Mouse (Mus musculus) midbrain, embryonic 13.5 days (tissue): Measurements from ENCODE around the gene Atp6v0a1. TPM values are rescaled to one million over a fixed set of nuclear protein-coding genes. Genes with fewer than 3 reads are reported as not detected.

Source experiments
- ATAC-seq: fragments of 200-750 bp; cut with Nextera tagmentation; 2 replicates; pipeline ENCODE4 v1.8.0; 2017; ENCODE audit warnings: mild to moderate bottlenecking, moderate TSS enrichment, moderate library complexity
- H3K27ac ChIP-seq: fragments of 300-500 bp; sonication (generic); 2 replicates; pipeline ENCODE4 v1.5.1; 2015; ENCODE audit warnings: inconsistent platforms, mild to moderate bottlenecking, moderate library complexity
- H3K27me3 ChIP-seq: fragments of 300-500 bp; sonication (generic); 2 replicates; pipeline ENCODE4 v1.6.1; 2015; ENCODE audit warnings: mild to moderate bottlenecking, inconsistent platforms
- H3K36me3 ChIP-seq: fragments of 300-500 bp; sonication (generic); 2 replicates; pipeline ENCODE4 v1.6.1; 2015; ENCODE audit warnings: mild to moderate bottlenecking, inconsistent platforms
- H3K4me1 ChIP-seq: fragments of 300-500 bp; sonication (generic); replicated peaks from 2 replicates; pipeline ENCODE4 v1.6.1; 2015; ENCODE audit warnings: inconsistent platforms
- H3K4me2 ChIP-seq: fragments of 300-500 bp; sonication (generic); replicated peaks from 2 replicates; pipeline ENCODE4 v1.6.1; 2015; ENCODE audit warnings: moderate library complexity, mild to moderate bottlenecking, inconsistent platforms
- H3K4me3 ChIP-seq: fragments of 300-500 bp; sonication (generic); replicated peaks from 2 replicates; pipeline ENCODE4 v1.5.1; 2015; ENCODE audit warnings: mild to moderate bottlenecking, inconsistent platforms
- H3K9ac ChIP-seq: fragments of 300-500 bp; sonication (generic); replicated peaks from 2 replicates; pipeline ENCODE4 v1.6.1; 2015; ENCODE audit warnings: mild to moderate bottlenecking, inconsistent platforms
- H3K9me3 ChIP-seq: fragments of 300-500 bp; sonication (generic); 2 replicates; pipeline ENCODE4 v1.6.1; 2016; ENCODE audit warnings: mild to moderate bottlenecking, inconsistent platforms
- WGBS: fragments of 180-500 bp; shearing (Covaris S2); methylation state at CpG from one replicate; pipeline ENCODE4 v1.1.7; 2015; 5-methylcytosine and 5-hydroxymethylcytosine counted together
- polyA plus RNA-seq: library from polyadenylated mRNA; unstranded; fragments of >200 nt; fragmentation: Nextera tagmentation; extraction: Ambion mirVana; gene quantifications from 2 replicates; pipeline ENCODE4 v1.2.1, GENCODE M21; 2015

Atp6v0a1 gene
- polyA plus RNA-seq, 1 experiment from 2014 or later: 90.8 TPM

DNA sequence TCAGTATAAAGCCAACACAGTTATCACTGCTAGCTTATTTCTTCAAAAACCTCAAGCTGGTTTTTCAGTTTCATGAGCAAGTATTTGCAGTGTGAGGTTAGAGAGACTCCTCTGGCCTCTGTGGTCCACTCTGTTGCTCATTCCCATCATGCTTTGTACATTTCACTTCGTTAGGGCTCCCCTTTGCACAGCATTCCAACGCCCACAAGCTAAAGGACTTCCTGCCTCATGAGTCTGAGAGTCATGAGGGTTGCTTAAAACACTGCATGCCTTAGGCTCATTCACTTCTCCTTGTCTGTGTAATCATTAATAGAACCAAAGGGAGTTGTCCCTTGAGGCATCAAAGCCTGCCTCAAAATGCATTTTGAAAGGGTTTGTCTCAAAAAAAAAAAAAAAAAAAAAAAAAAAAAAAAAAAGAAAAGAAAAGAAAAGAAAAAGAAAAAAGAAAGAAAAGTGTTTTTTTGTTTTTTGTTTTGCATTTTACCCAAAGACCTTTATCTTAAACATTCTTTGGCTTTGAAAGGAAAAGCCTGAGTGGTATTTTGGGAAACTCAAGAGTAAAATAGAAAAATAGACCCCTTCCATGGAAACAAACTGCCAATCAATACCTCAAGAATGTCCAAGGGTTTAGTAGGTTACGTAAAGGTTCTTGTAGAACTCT lies 6.1 kb upstream of the Atp6v0a1 start:
- ATAC-seq: no peak
- no peak overlapping the region for H3K27ac ChIP-seq
- whole genome bisulfite sequencing: 51% methylated on average over 3 of the region's 3 CpGs
- peaks cover 2% of the 10 kb centered on the region; the same call in 1 of the 2 replicates for H3K4me1 ChIP-seq
- H3K27me3 ChIP-seq: peaks cover 10% of the 10 kb centered on the region; the same call in 1 of the 2 replicates
- no peaks in the 10 kb centered on the region for H3K36me3 ChIP-seq
- H3K9ac ChIP-seq: no peak overlapping the region
- H3K4me3 ChIP-seq: no peak overlapping the region
- H3K4me2 ChIP-seq: no peak overlapping the region
- no peaks in the 10 kb centered on the region for H3K9me3 ChIP-seq

- H3K9me3 ChIP-seq: no peaks in the 10 kb centered on the region
- no peak for ATAC-seq
- H3K36me3 ChIP-seq: peaks cover 8% of the 10 kb centered on the region
- H3K27me3 ChIP-seq: peaks cover 5% of the 10 kb centered on the region; the same call in 1 of the 2 replicates
- H3K9ac ChIP-seq: peak overlapping the region; percentile 45
- WGBS: 58% methylated on average over 14 of the region's 14 CpGs
- H3K4me2 ChIP-seq: peak overlapping the region; percentile 63
- peak overlapping the region; percentile 88 for H3K27ac ChIP-seq
- peak overlapping the region; percentile 66 for H3K4me3 ChIP-seq
- H3K4me1 ChIP-seq: peaks cover 37% of the 10 kb centered on the region
Observed at GRCm38 (mm10) chr11:101008206-101009045, 826 bp upstream of the Atp6v0a1 start.

DNA sequence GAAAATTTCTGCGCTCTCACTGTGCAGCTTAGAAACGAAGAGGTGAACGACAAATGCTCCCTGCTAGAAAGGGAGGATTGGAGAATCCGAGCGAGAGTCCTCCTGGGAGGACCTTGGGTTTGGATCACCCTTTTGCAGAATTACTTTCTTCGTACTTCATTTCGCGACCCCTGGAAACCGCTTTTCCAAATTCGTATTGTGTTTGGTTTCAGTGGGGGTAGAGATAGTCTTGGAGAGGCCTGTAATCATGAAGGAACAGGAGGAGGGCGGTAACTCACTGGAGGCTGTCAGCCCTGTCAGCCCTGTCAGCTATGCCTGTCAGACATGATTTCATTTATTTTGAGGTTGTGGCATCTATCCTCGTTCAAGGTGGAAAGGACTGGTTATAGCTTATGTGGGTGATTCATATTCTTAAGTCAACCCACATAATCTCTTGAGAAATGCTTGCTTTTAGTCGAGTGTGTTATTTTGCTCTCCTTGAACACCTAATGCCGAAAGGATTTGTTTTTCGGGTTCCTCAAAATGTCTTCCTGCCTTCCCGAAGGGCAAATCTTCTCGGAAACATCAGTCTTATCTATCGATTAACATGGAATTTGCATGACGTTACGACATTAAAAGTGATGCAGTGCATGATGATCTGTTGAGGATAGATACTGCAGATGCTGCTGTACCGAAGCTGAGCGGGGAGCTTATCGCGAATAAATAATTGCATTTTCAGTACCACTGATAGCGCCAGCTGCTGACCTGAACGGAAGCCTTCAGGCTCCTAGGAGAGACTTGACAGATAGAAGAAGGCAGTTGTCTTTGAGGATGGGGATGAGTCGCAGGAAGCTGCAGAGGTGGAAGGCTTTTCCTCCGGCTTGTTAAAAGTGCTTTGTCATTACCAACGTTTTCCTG lies 884 bp downstream of the Atp6v0a1 start:
- peak; percentile 57; the same call in 1 of the 2 replicates for ATAC-seq
- Histone ChIP-seq H3K4me3 (peak overlapping the region; percentile 66), H3K4me1 (peaks cover 43% of the 10 kb centered on the region), H3K36me3 (peaks cover 24% of the 10 kb centered on the region), H3K9me3 (no peaks in the 10 kb centered on the region), H3K27ac (peak overlapping the region; percentile 88), H3K4me2 (peak overlapping the region; percentile 63), H3K9ac (peak overlapping the region; percentile 88), H3K27me3 (peaks cover 5% of the 10 kb centered on the region; the same call in 1 of the 2 replicates)
- WGBS: 8% methylated on average over 29 of the region's 29 CpGs

GRCm38 (mm10) chr11:101011641-101012040 lies 2.4 kb downstream of the Atp6v0a1 start:
- Histone ChIP-seq H3K4me1 (peaks cover 46% of the 10 kb centered on the region), H3K9ac (peak overlapping the region; percentile 88), H3K4me2 (peak overlapping the region; percentile 63), H3K4me3 (peak overlapping the region; percentile 66), H3K27ac (no peak overlapping the region), H3K9me3 (no peaks in the 10 kb centered on the region), H3K27me3 (no peaks in the 10 kb centered on the region), H3K36me3 (peaks cover 34% of the 10 kb centered on the region)
- no peak for ATAC-seq
- 76% methylated on average over 6 of the region's 6 CpGs for WGBS

GRCm38 (mm10) chr11:101023371-101023770 lies 14.1 kb downstream of the Atp6v0a1 start:
- no peak for ATAC-seq
- Histone ChIP-seq H3K4me2 (no peak overlapping the region), H3K36me3 (peaks cover 90% of the 10 kb centered on the region), H3K9ac (no peak overlapping the region), H3K27me3 (no peaks in the 10 kb centered on the region), H3K9me3 (no peaks in the 10 kb centered on the region), H3K4me3 (no peak overlapping the region), H3K27ac (no peak overlapping the region), H3K4me1 (no peaks in the 10 kb centered on the region)
- 88% methylated on average over 12 of the region's 12 CpGs for WGBS

DNA sequence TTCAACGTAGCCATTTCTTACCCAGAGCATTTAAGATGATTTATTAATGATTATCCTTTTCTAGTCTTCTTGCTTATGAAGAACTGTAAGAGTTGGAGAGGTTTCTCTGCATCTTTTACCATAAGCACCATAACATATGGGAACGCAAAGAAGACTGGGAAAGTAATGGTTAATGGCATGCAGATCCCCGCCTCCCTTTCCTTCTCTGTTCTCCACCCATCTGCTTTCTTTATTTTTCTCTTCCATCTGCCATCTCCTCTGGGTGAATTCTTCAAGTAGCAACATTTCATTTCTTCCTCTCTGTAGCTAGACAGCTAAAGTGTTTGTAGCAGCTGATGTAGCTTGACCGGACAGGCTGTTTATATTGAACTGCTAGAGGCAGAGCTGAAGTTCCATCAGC lies 14.7 kb downstream of the Atp6v0a1 start:
- 94% methylated on average over 4 of the region's 4 CpGs for WGBS
- Histone ChIP-seq H3K36me3 (peaks cover 92% of the 10 kb centered on the region), H3K27ac (no peak overlapping the region)

GRCm38 (mm10) chr11:101027121-101027520 lies 17.9 kb downstream of the Atp6v0a1 start:
- Histone ChIP-seq H3K4me2 (no peak overlapping the region), H3K36me3 (peaks cover 88% of the 10 kb centered on the region)
- WGBS: 94% methylated on average over 11 of the region's 11 CpGs

More for the DNA sequence above, 14.7 kb downstream of the Atp6v0a1 start:
- Histone ChIP-seq H3K4me1 (no peaks in the 10 kb centered on the region), H3K9me3 (no peaks in the 10 kb centered on the region), H3K4me2 (no peak overlapping the region), H3K9ac (no peak overlapping the region), H3K27me3 (no peaks in the 10 kb centered on the region), H3K4me3 (no peak overlapping the region)
- ATAC-seq: no peak

DNA sequence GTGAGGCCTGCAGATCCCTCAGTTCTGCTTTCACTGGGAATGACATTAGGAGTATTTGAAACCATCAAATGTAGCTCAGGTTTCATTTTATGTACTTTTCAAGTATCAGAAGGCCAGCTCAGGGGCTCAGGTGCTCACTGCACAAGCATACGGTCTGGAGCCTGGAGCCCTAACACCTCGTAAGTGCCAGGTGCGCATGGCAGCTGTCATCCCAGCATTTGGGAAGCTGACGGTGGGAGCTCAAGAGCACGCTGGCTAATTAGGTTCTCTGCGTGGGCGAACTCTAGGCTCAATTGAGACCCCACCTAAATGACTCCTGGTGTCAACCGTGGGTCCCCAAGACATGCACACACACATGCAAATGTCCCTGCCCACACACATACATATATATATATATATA lies 20.1 kb downstream of the Atp6v0a1 start:
- H3K36me3 ChIP-seq: peaks cover 89% of the 10 kb centered on the region
- no peak for ATAC-seq
- 92% methylated on average over 8 of the region's 8 CpGs for WGBS

More at GRCm38 (mm10) chr11:101027121-101027520, 17.9 kb downstream of the Atp6v0a1 start:
- Histone ChIP-seq H3K9ac (no peak overlapping the region), H3K4me1 (no peaks in the 10 kb centered on the region), H3K9me3 (no peaks in the 10 kb centered on the region), H3K27ac (no peak overlapping the region), H3K27me3 (no peaks in the 10 kb centered on the region), H3K4me3 (no peak overlapping the region)
- ATAC-seq: no peak

GRCm38 (mm10) chr11:101030136-101030807 lies 21.0 kb downstream of the Atp6v0a1 start:
- H3K4me2 ChIP-seq: no peak overlapping the region
- H3K27me3 ChIP-seq: no peaks in the 10 kb centered on the region
- H3K36me3 ChIP-seq: peaks cover 90% of the 10 kb centered on the region
- ATAC-seq: no peak
- H3K9ac ChIP-seq: no peak overlapping the region
- no peaks in the 10 kb centered on the region for H3K9me3 ChIP-seq
- H3K4me1 ChIP-seq: no peaks in the 10 kb centered on the region
- H3K27ac ChIP-seq: no peak overlapping the region
- 85% methylated on average over 10 of the region's 10 CpGs for WGBS
- no peak overlapping the region for H3K4me3 ChIP-seq

More for the DNA sequence above, 20.1 kb downstream of the Atp6v0a1 start:
- Histone ChIP-seq H3K27me3 (no peaks in the 10 kb centered on the region), H3K4me3 (no peak overlapping the region), H3K9me3 (no peaks in the 10 kb centered on the region), H3K4me2 (no peak overlapping the region), H3K27ac (no peak overlapping the region), H3K4me1 (no peaks in the 10 kb centered on the region), H3K9ac (no peak overlapping the region)

GRCm38 (mm10) chr11:101030808-101031156 lies 21.5 kb downstream of the Atp6v0a1 start:
- H3K9ac ChIP-seq: no peak overlapping the region
- H3K27ac ChIP-seq: no peak overlapping the region
- WGBS: 93% methylated on average over 4 of the region's 4 CpGs
- ATAC-seq: no peak
- no peaks in the 10 kb centered on the region for H3K4me1 ChIP-seq
- H3K36me3 ChIP-seq: peaks cover 88% of the 10 kb centered on the region
- H3K27me3 ChIP-seq: no peaks in the 10 kb centered on the region
- H3K9me3 ChIP-seq: no peaks in the 10 kb centered on the region
- H3K4me2 ChIP-seq: no peak overlapping the region
- no peak overlapping the region for H3K4me3 ChIP-seq

- WGBS: 100% methylated on average over 1 of the region's 1 CpGs
- Histone ChIP-seq H3K27me3 (no peaks in the 10 kb centered on the region), H3K4me3 (no peak overlapping the region), H3K9me3 (no peaks in the 10 kb centered on the region), H3K36me3 (peaks cover 88% of the 10 kb centered on the region), H3K4me1 (no peaks in the 10 kb centered on the region), H3K4me2 (no peak overlapping the region), H3K27ac (no peak overlapping the region), H3K9ac (no peak overlapping the region)
- ATAC-seq: no peak
Observed at GRCm38 (mm10) chr11:101031470-101031869, 22.2 kb downstream of the Atp6v0a1 start.
